Mouse (Mus musculus) intestine, embryonic 15.5 days (tissue): Measurements from ENCODE around the gene Asb5. TPM values are rescaled to one million over a fixed set of nuclear protein-coding genes. Genes with fewer than 3 reads are reported as not detected.
"Not testable (repeated sequence)": the region's sequence is repeated elsewhere in the genome, so short reads cannot be mapped to it uniquely, and the experiment has no call there.

Experiments used
- ATAC-seq: fragments of 200-750 bp; cut with Nextera tagmentation; 2 replicates; pipeline ENCODE4 v1.8.0; 2017; ENCODE audit warnings: moderate TSS enrichment, moderate library complexity
- H3K27ac ChIP-seq: fragments of 300-500 bp; sonication (generic); 2 replicates; pipeline ENCODE4 v1.5.1; 2015; ENCODE audit warnings: mild to moderate bottlenecking, inconsistent platforms
- H3K27me3 ChIP-seq: fragments of 300-500 bp; sonication (generic); replicated peaks from 2 replicates; pipeline ENCODE4 v1.6.1; 2015; ENCODE audit warnings: inconsistent platforms
- H3K36me3 ChIP-seq: fragments of 300-500 bp; sonication (generic); 2 replicates; pipeline ENCODE4 v1.6.1; 2015; ENCODE audit warnings: inconsistent platforms
- H3K4me1 ChIP-seq: fragments of 300-500 bp; sonication (generic); replicated peaks from 2 replicates; pipeline ENCODE4 v1.6.1; 2015; ENCODE audit warnings: inconsistent platforms
- H3K4me2 ChIP-seq: fragments of 300-500 bp; sonication (generic); replicated peaks from 2 replicates; pipeline ENCODE4 v1.6.1; 2015; ENCODE audit warnings: mild to moderate bottlenecking, inconsistent platforms
- H3K4me3 ChIP-seq: fragments of 300-500 bp; sonication (generic); replicated peaks from 2 replicates; pipeline ENCODE4 v1.5.1; 2015; ENCODE audit warnings: inconsistent platforms
- H3K9ac ChIP-seq: fragments of 300-500 bp; sonication (generic); 2 replicates; pipeline ENCODE4 v1.6.1; 2015; ENCODE audit warnings: inconsistent platforms
- H3K9me3 ChIP-seq: fragments of 300-500 bp; sonication (generic); 2 replicates; pipeline ENCODE4 v1.6.1; 2016; ENCODE audit warnings: inconsistent platforms
- WGBS: fragments of 180-500 bp; shearing (Covaris S2); methylation state at CpG from one replicate; pipeline ENCODE4 v1.1.7; 2015; 5-methylcytosine and 5-hydroxymethylcytosine counted together
- polyA plus RNA-seq: library from polyadenylated mRNA; unstranded; fragments of >200 nt; fragmentation: Nextera tagmentation; extraction: Ambion mirVana; gene quantifications from 2 replicates; pipeline ENCODE4 v1.2.1, GENCODE M21; 2015

Gene Asb5
- polyA plus RNA-seq, 1 experiment from 2014 or later, result 3.1 TPM

DNA sequence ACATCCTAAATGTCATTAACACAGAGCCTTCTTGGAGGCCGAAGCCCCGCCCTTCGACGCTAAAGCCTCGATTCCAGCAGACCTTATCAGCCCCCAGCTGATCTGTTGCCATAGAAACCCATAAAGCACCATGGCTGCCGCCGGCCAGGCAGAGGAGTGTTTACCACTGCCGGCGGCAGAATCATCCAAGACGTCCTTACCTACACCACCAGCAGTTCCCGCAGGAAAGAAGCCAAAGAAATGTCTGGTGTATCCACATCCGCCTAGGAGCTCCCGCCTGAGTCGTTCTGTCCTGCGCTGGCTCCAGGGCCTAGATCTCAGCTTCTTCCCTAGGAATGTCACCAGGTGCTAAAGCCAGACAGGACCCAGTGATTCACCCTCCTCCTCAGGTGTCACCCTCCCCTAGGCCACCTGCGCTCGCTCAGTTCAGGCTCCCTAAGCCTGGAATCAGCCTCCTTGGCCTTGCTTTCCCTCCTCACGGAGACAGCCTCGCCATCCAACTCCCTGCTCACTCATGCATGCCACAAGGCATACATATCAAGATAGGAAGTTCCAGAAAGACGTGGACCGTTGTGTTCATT is 71.4 kb downstream of the Asb5 start, which contains the start of gene Spata4:
Gene Spata4 (plus strand): TSS at position 111 of the 581 bp plus-strand sequence.
- peak within 1 kb of the TSS; percentile 12; the same call in 1 of the 2 replicates for H3K4me3 ChIP-seq
- H3K4me1 ChIP-seq, result peaks cover 6% of the 10 kb centered on the region; the same call in 1 of the 2 replicates
- no peaks in the 10 kb centered on the region for H3K36me3 ChIP-seq
- no peaks in the 10 kb centered on the region for H3K9me3 ChIP-seq
- 9% methylated on average over 21 of the region's 21 CpGs for WGBS
- no peaks in the 10 kb centered on the region for H3K27me3 ChIP-seq
- ATAC-seq, result peak; percentile 92
- H3K4me2 ChIP-seq, result peak within 1 kb of the TSS; percentile 66
- H3K27ac ChIP-seq, result no peak within 1 kb of the TSS
- H3K9ac ChIP-seq, result no peak within 1 kb of the TSS

DNA sequence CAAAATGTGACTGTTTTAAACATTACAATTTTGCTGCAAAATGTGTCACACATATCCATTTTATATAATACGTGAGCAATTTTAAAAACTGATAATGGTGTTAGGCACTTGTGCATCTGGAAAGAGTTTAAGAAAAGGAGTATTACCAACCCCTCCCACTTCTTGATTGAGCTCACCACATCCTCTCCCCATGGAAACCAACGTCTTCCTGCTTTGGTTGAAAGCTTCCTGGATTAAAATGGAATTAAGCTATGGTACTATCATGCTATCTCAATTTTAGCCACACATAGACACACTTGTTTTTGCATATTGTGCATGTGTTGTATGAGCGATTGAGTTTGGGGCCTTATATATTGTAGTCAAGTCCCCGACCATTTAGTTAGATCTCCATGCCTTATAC is 74.1 kb downstream of the Asb5 start:
- H3K4me1 ChIP-seq, result peaks cover 6% of the 10 kb centered on the region; the same call in 1 of the 2 replicates
- no peak overlapping the region for H3K27ac ChIP-seq
- ATAC-seq, result no peak
- H3K36me3 ChIP-seq, result no peaks in the 10 kb centered on the region
- no peak overlapping the region for H3K9ac ChIP-seq
- H3K4me2 ChIP-seq, result no peak overlapping the region
- no peaks in the 10 kb centered on the region for H3K27me3 ChIP-seq
- H3K4me3 ChIP-seq, result no peak overlapping the region
- WGBS, result 83% methylated on average over 4 of the region's 4 CpGs
- no peaks in the 10 kb centered on the region for H3K9me3 ChIP-seq

DNA sequence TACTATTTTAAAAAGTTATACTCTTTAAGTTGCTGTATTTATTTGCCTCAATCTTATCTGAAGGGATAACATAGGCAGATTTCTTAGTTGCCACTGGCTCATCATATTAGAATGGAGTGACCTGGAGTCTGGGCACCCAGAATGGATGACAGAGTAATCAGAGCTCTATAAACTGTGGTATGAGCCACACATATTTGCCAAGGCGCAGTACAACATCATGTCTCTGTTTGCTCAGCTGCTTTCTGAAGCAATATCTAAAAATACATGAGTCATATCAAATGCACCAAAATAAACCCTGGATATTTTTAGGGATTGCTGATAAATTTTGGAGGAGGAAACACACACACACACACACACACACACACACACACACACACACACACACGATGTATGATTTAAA is 80.0 kb downstream of the Asb5 start:
- Histone ChIP-seq H3K9ac (no peak overlapping the region), H3K27ac (no peak overlapping the region), H3K4me1 (no peaks in the 10 kb centered on the region), H3K4me2 (no peak overlapping the region), H3K9me3 (no peaks in the 10 kb centered on the region), H3K36me3 (no peaks in the 10 kb centered on the region), H3K27me3 (no peaks in the 10 kb centered on the region), H3K4me3 (no peak overlapping the region)
- WGBS, result 82% methylated on average over 2 of the region's 2 CpGs
- no peak for ATAC-seq

DNA sequence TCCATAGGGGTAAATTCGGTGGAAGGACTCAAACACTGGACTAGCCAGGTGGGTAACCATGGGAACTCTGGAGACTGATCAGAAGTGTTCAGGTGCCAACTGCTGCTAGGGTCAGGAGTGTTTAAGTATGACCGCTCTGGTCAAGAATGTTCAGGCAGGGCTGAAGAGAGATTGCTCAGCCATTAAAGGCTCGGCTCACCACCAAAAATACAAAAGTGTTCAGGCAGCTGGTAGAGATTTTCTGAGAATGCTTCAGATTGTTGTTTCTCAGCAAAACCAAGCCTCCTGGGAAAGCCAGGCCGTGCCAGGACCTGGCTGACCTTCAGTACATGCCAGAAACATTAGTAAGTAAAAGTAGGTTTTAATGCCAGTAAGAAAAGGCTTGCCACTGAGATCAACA is 80.9 kb downstream of the Asb5 start:
- ATAC-seq, result no peak
- Histone ChIP-seq H3K36me3 (no peaks in the 10 kb centered on the region), H3K9me3 (no peaks in the 10 kb centered on the region), H3K27me3 (no peaks in the 10 kb centered on the region), H3K4me1 (no peaks in the 10 kb centered on the region), H3K9ac (no peak overlapping the region), H3K4me3 (no peak overlapping the region), H3K27ac (no peak overlapping the region), H3K4me2 (no peak overlapping the region)
- 73% methylated on average over 4 of the region's 4 CpGs for WGBS

DNA sequence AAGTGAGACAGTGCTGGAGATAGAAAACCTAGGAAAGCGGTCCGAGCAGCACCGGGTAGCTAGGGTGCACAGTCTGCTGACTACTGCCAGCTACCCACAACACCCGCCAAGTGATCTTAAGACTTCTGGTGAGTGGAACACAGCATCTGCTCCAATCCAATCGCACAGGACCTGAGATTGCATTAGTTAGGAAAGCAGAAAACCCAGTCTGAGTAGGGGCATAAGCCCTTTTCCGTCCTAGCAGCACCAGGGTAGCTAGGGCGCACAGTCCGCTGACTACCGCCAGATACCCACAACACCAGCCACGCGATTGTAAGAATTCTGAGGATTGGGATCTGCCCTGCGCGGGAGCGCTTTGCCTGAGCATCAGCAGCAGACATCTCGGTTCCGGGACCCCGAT is 87.3 kb downstream of the Asb5 start:
- H3K4me2 ChIP-seq, H3K4me1 ChIP-seq, H3K36me3 ChIP-seq, H3K27ac ChIP-seq, ATAC-seq, H3K27me3 ChIP-seq, H3K9me3 ChIP-seq, H3K4me3 ChIP-seq, H3K9ac ChIP-seq: not testable (repeated sequence)
- WGBS, result 80% methylated on average over 17 of the region's 17 CpGs

Other genes with a start within 250 kb of the Asb5 start
- gene Spcs3, start 418 bp downstream of the Asb5 start, polyA plus RNA-seq, result 96.9 and 98.0 TPM in 2 replicates
- not detected in 2 replicates for gene Spata4, start 71.2 kb downstream of the Asb5 start, polyA plus RNA-seq